Mouse (Mus musculus) liver, adult 2 months (tissue): Measurements from ENCODE around the gene Bhlhe23.

Experiments
- CTCF ChIP-seq: fragments of 200-500 bp; IDR thresholded peaks from 2 replicates; pipeline ENCODE4 v1.5.1; 2011; ENCODE audit warnings: low read depth, low read length, control low read depth
- POLR2A ChIP-seq: fragments of 200-500 bp; IDR thresholded peaks from 2 replicates; pipeline ENCODE4 v1.6.1; 2011; ENCODE audit warnings: low read length, control low read depth; ENCODE audit not compliant: insufficient read depth; ENCODE audit errors: extremely low read depth

DNA sequence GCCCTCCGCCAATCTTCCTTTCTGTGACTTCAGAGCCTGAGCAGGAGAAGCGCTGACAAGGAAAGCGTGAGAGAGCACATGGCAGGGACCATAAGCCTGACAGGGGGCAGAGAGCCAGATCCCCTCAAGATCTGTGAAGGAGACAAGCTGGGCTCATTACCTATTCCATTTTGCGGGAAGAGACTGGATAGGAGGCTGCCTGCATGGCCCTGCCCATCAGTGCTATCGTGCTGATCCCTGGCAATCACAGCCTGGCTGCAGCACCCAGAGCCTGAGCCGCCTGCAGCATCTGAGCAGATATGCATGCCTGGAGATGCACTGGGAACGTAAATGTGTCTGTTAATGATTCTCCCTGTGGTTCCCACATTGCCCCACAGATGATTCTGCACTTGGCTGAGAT lies 12.1 kb upstream of the Bhlhe23 start:
- TF ChIP-seq POLR2A, result no peak
- no peak for TF ChIP-seq CTCF
